ENCODE assay signal across 26 mouse cellular contexts in genomic region chr2:45039503-45039902, GRCm38 (mm10).
A peak's percentile ranks its signal among the peaks of the same experiment; 100 is the strongest.
DNase-seq lines count a peak whose midpoint lies in the region; ATAC-seq and TF ChIP-seq lines count a peak whose summit lies in the region.
"Had no signal": no experiment of that assay in that cellular context is flagged by ENCODE, and none has a peak within 500 bp of the region (broad histone marks: within the 10 kb centered on the region; RNA-seq: fewer than 3 reads in every experiment).

No protein-coding gene starts in this region.

- H3K4me2 ChIP-seq in forebrain, postnatal 0 days (ENCODE audit: low read depth) = no peak overlapping the region
- H3K4me2 ChIP-seq in liver, embryonic 16.5 days (ENCODE audit: low read depth, low read length) = no peak overlapping the region
- H3K4me2 ChIP-seq: embryonic facial prominence, embryonic 15.5 days; intestine, embryonic 15.5 days; limb, embryonic 12.5 days; midbrain, embryonic 12.5 days; neural tube, embryonic 15.5 days had no signal

- no peak overlapping the region for H3K9ac ChIP-seq in forebrain, postnatal 0 days
- no peak overlapping the region for H3K9ac ChIP-seq in liver, embryonic 16.5 days (ENCODE audit: low read depth, low read length)
- H3K9ac ChIP-seq: embryonic facial prominence, embryonic 15.5 days; intestine, embryonic 15.5 days; limb, embryonic 12.5 days; midbrain, embryonic 12.5 days; neural tube, embryonic 15.5 days had no signal

- peaks cover 4% of the 10 kb centered on the region; the same call in 1 of the 2 replicates for H3K4me1 ChIP-seq in forebrain, postnatal 0 days (ENCODE audit: insufficient read depth)
- H3K4me1 ChIP-seq in forebrain, embryonic 10.5 days = peaks cover 65% of the 10 kb centered on the region
- peaks cover 62% of the 10 kb centered on the region for H3K4me1 ChIP-seq in liver, embryonic 16.5 days (ENCODE audit: control insufficient read depth, low read depth, low read length)

- H3K4me3 ChIP-seq in forebrain, postnatal 0 days (ENCODE audit: low read depth, low read length) = no peak overlapping the region
- H3K4me3 ChIP-seq in forebrain, embryonic 10.5 days = no peak overlapping the region
- H3K4me3 ChIP-seq in liver, embryonic 16.5 days (ENCODE audit: low read depth, low read length) = no peak overlapping the region
- H3K4me3 ChIP-seq: embryonic facial prominence, embryonic 15.5 days; hindbrain, embryonic 10.5 days; intestine, embryonic 15.5 days; limb, embryonic 12.5 days; midbrain, embryonic 12.5 days; neural tube, embryonic 15.5 days had no signal

- H3K27me3 ChIP-seq in forebrain, postnatal 0 days (ENCODE audit: insufficient read depth, low read length) = no peaks in the 10 kb centered on the region
- H3K27me3 ChIP-seq in forebrain, embryonic 10.5 days (ENCODE audit: poor library complexity, severe bottlenecking) = no peaks in the 10 kb centered on the region
- H3K27me3 ChIP-seq in liver, embryonic 16.5 days (ENCODE audit: control insufficient read depth, insufficient read depth, low read depth, low read length) = no peaks in the 10 kb centered on the region
- H3K27me3 ChIP-seq: embryonic facial prominence, embryonic 15.5 days; intestine, embryonic 15.5 days; midbrain, embryonic 12.5 days; neural tube, embryonic 15.5 days; Patski had no signal

- no peaks in the 10 kb centered on the region for H3K9me3 ChIP-seq in forebrain, postnatal 0 days (ENCODE audit: low read length)
- H3K9me3 ChIP-seq in forebrain, embryonic 10.5 days = no peaks in the 10 kb centered on the region
- no peaks in the 10 kb centered on the region for H3K9me3 ChIP-seq in liver, embryonic 16.5 days (replicated peaks; ENCODE audit: control insufficient read depth, low read length)
- H3K9me3 ChIP-seq: embryonic facial prominence, embryonic 15.5 days; hindbrain, embryonic 10.5 days; intestine, embryonic 15.5 days; limb, embryonic 12.5 days; midbrain, embryonic 12.5 days; neural tube, embryonic 15.5 days had no signal

- no peak for ATAC-seq in forebrain, postnatal 0 days
- 0 out of 2 replicates have a peak, but pooled peaks have one; percentile 17 for ATAC-seq in common myeloid progenitor, adult 5-6 weeks (replicated peaks; ENCODE audit: low read depth, poor library complexity, severe bottlenecking)
- ATAC-seq in liver, embryonic 16.5 days (ENCODE audit: low read depth) = no peak
- ATAC-seq in cerebellum, adult (ENCODE audit: insufficient number of reproducible peaks, low FRiP score, low TSS enrichment) = no peak
- ATAC-seq: CD4-positive, CD25-positive, alpha-beta regulatory T cell, adult 4 months; hindbrain, embryonic 16.5 days; intestine, embryonic 15.5 days; Patski had no signal

- no peaks in the 10 kb centered on the region for H3K36me3 ChIP-seq in forebrain, postnatal 0 days (ENCODE audit: insufficient read depth)
- no peaks in the 10 kb centered on the region for H3K36me3 ChIP-seq in forebrain, embryonic 10.5 days (replicated peaks)
- H3K36me3 ChIP-seq in liver, embryonic 16.5 days (ENCODE audit: control insufficient read depth, insufficient read depth) = no peaks in the 10 kb centered on the region
- H3K36me3 ChIP-seq: embryonic facial prominence, embryonic 15.5 days; hindbrain, embryonic 10.5 days; intestine, embryonic 15.5 days; limb, embryonic 12.5 days; midbrain, embryonic 12.5 days; neural tube, embryonic 15.5 days had no signal

- peak overlapping the region; percentile 21; the same call in 1 of the 2 replicates for H3K27ac ChIP-seq in forebrain, postnatal 0 days (ENCODE audit: low read depth, low read length)
- no peak overlapping the region for H3K27ac ChIP-seq in forebrain, embryonic 10.5 days
- H3K27ac ChIP-seq in liver, embryonic 16.5 days (ENCODE audit: low read length) = peak overlapping the region; percentile 44; the same call in 1 of the 2 replicates
- H3K27ac ChIP-seq: embryonic facial prominence, embryonic 15.5 days; hindbrain, embryonic 10.5 days; intestine, embryonic 15.5 days; limb, embryonic 12.5 days; midbrain, embryonic 12.5 days; neural tube, embryonic 15.5 days; stomach, postnatal 0 days had no signal

- no peak for TF ChIP-seq CTCF in forebrain, postnatal 0 days (IDR thresholded peaks at IDR 0.05; ENCODE audit: low read depth)

- no peak for DNase-seq in forebrain, postnatal 0 days
- no peak for DNase-seq in forebrain, embryonic 10.5 days (ENCODE audit: extremely low spot score, low spot score)
- DNase-seq in 416B (ENCODE audit: low read depth) = peak; percentile 75
- DNase-seq in retina, embryonic 14.5 days (ENCODE audit: low spot score) = no peak
- DNase-seq: cerebellum, adult 8-10 months; cerebellum, postnatal 36 days; kidney, postnatal 4 days; layer of hippocampus, adult 9-11 months; lung, adult 2 months; lung, postnatal 14 days; right cerebral cortex, postnatal 14 days; thymus, adult 2 months; thymus, postnatal 4 days had no signal
